Mouse (Mus musculus) liver, adult 2 months (tissue): ENCODE results near the gene Vps50.

Experiments used
- CTCF ChIP-seq: fragments of 200-500 bp; IDR thresholded peaks from 2 replicates; pipeline ENCODE4 v1.5.1; 2011; ENCODE audit warnings: low read depth, low read length, control low read depth
- POLR2A ChIP-seq: fragments of 200-500 bp; IDR thresholded peaks from 2 replicates; pipeline ENCODE4 v1.6.1; 2011; ENCODE audit warnings: low read length, control low read depth; ENCODE audit not compliant: insufficient read depth; ENCODE audit errors: extremely low read depth

DNA sequence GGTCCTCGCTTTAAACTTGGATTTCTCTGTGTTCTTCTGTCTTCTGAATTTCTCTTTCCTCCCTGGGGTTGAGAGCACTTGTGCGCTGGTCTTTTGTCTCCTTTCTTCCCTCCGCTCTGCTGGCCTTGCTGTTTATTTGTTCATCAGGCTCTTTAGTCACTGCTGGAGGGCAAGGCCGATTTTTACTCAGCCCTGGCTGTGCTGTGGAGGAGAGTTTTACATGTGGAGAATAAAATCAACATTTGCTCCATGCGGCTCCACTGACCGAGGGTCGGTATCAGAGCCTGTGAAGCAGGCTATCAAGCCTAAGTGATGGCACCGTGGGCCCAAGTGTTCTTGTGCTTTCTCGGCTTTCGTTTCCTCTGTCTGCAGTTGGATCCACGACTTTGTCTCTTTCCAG lies 13.4 kb downstream of the Vps50 start:
- no peak for TF ChIP-seq CTCF
- no peak for TF ChIP-seq POLR2A
